Mouse (Mus musculus) urinary bladder, adult 18-20 months (tissue): ENCODE measurements at regions not wholly inside any gene's neighbourhood (a gene's known extent, or its start where the extent isn't known, plus 50 kb on each side); places are given as distances from the start of the nearest gene placed in this dataset.

Source experiments
- DNase-seq, 2 experiments: peaks; one replicate each; pipeline ENCODE4 v3.0.0; 2022; ENCODE audit warnings: low spot score in 2 of 2, mixed read lengths in 2 of 2

DNA sequence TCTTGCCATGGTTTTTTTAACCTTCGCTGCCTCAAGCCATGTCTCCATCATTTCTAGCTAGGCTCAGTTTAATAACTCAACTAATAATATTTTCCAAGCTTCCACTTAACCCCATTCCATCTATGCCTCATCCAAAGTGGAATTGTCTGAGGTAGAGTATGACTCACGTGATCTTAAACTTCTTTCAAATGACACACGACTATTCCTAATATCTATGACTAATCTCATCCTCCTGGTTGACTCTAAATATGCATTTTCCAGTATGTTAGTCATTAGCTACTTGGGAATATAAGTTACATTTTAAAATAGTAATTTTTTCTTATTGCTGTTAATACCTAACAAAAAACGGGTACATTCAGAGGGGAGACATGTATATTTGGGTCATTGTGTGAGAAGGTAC, 524.8 kb upstream of the Pappa start:
- no peak for DNase-seq

DNA sequence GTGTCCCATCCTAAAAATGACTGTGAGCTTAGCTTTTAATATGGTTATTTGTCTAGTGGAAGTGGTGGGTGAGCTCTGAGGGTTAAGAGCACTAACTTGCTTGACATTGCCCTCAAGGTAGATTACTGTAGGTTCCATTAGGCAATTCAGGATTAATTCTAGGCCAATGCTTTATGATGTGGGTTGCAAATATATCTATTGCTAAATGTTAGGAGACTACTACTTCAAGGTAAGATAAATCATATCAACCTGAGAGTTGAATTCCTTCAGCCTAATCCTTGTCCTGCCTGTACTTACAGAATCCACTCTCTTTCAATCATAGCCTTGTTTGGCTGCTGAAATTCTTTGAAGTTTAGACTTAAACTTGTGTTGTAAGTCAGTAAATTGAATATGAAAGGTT, 501.2 kb upstream of the Pappa start:
- no peak for DNase-seq

DNA sequence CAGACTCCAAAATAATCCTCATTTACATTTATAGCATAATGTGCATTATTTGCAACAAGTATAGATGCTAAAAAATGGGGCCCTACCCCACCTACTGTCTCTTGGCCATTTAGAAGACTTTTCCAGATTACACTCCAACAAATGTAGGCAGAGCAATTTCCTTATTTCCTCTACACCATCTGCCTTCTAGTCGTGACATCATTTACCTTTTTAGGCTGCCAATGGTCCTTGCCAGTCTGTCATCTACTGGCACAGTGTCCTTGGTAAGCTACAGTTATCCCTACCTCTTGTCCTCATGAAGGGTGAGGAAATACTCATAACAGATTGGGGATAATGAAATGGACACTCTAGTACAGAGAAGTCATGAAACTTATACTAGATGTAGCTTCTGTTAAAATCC, 491.8 kb upstream of the Pappa start:
- DNase-seq, result no peak

DNA sequence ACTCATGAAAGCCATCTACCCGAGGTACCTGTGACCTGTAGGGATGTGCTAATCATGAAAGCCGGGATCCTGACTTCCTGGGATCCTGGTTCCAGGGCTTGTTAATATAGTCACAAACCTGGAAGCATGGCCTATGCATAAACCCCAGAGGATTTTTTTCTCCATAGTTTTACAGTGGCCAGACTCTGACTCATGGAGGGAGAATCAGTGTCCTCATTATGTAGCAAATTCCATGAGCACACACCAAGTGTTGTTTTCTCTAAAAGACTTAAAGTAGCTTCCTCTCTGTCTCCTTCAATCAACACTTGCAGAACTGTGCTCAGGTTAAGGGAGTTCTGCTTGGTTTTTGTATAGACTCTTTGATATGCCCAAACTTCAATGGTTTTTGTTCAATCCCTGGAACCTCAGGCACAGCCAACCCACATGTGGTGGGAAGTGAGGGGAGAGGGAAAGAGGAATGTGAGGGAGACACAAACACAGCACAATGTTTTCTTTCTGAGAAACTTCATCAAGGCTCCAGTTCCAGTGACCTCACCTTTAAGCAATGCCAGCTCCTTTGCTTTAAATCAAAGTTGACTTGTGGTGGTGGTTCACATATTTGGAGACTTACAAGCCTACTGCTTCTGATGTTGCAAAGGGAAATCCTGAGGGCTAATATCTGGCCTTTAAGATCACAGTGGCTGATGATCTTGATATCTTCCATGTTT, 488.6 kb upstream of the Pappa start:
- DNase-seq, result no peak

DNA sequence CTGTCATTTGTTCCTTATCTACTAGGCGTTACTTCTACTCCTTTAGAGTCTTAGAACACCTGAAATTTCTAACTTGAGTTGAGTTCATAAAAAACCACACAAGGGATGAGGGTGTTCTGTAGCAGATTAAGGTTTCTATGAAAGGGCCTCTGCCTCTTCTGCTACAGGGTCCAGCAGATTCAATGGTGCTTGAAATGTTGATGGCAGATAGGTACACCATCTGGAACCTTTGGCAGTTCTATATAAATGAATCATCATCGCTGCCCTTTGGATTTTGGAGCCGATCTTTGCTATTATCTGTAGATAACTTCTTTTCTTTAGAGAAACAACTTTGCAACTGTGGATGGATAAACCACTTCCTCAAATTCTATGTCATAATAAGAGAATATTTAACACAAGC, 483.9 kb upstream of the Pappa start:
- DNase-seq, result no peak

DNA sequence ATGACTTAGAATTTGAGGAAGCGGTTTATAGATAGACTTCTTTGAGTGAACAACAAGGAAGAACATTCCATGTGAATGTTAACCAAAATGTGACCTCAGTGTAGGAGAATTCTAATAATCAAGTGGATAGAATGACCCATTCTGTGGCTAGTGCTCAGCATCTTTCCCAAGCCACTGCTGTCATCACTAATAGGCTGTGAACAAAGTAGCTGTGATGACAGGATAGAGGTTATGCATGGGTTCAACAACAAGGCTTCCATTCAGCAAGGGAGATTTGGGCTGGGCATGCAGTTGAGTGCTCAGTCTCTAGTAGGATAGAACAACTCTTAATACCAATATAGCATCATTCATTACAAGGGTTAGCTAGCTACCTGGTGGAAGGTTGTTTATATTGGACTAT, 483.0 kb upstream of the Pappa start:
- DNase-seq, result no peak

DNA sequence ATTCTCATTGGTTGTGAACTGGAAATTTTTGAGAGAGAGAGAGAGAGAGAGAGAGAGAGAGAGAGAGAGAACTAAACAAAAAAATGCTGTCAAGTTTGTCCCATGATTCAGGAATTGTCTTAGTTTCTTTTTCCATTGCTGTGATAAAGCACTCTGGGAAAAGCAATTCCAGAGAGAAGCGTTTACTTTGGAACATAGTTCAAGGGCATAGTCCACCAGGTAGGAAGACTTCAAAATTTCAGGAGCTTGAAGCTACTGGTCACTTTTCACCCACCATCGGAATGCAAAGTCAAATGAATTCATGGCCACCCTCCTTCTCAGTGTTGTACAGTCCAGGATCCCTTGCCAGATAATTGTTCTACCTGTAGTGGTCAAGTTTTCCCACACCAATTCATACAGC, 478.8 kb upstream of the Pappa start:
- DNase-seq, result no peak

DNA sequence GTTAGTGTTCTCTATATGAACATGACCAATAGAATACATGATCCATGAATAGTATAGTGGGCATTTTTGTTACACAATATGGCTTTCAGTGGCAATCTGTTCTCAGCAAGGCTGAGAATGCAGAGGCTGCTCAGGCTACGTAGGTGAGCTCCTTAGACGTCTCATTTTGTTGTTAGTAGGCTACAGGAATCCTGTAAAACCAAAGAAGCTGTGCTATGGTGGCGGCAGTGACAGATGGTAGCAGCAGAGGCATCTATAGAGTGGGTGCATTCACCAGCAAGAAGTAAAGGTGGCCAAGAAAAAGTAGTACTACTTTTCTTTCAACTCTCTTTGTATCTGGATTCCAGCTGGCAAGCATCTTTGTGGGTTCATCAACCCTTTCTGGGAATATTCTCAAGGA, 469.8 kb upstream of the Pappa start:
- no peak for DNase-seq

DNA sequence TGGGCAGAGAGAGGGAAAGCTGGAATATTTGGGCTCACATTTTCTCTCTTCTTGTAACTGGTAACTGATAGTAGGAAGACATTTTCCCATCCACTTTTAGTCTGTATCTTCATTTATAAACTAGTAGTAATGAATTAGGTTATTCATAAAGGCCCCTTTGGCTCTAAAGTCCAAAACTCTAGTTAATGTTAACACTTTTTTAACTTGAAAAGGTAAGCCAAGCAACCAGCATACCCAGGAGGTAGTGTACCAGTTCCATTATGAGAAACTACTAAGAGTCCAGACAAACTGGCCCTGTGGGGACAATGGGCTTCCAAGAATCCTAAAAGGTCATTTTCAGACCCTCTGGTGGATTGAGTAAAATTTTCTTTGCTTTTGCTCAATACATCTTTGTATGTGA, 468.4 kb upstream of the Pappa start:
- no peak for DNase-seq

DNA sequence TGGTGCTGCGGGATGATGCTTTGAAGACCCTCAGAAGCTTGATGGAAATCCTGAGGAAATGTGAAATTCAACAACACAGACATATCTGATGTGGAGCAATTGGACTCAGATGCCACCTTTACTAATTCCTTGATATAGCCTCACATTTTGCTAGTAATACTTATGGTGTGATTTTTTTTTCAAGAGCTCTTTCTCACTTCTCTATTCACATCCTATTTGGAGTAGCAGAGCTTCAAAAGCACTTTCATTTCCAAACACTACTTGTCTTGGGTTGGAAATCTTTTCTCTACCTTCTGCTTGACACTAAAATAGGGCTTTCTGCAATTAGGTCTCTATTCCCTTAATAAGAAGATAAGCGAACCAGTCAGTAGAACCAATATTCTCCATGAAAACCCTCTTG, 460.3 kb upstream of the Pappa start:
- DNase-seq, result no peak

DNA sequence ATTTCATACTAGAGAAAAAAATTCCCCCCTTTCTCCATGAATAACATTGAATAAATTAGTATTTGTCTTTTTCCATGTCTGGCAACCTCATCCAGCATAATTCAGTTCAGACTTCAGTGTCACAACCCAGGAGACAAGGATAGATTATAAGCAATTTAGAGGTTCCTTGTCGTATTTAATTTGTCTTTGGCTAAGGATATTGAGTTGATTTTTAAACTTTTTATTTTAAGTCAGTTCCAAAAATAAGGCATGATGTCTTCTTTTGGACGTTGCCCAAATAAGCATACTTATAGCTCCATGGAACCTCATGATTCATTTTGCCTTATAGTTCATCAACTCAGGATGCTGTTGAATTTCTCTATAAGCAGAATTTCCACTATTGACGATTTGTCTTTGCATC, 456.0 kb upstream of the Pappa start:
- no peak for DNase-seq

DNA sequence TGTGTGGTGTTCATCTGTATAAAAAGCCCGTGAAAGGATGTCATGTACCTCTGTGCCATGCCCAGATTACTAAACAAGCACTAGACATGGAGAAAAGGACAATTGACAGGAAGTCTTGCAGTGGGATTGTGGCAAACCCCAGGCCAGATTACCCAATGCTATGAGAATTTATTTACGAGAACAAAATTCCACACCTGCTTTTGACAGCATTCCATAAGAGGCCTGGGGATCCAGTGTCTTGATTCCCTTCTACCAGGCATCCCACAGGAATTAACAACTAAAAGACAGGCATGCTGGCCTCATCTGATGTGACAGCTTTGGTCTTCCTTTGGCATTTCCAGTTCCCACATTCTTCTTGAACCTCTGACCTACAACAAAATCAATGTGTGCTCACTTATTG, 454.3 kb upstream of the Pappa start:
- DNase-seq, result no peak

DNA sequence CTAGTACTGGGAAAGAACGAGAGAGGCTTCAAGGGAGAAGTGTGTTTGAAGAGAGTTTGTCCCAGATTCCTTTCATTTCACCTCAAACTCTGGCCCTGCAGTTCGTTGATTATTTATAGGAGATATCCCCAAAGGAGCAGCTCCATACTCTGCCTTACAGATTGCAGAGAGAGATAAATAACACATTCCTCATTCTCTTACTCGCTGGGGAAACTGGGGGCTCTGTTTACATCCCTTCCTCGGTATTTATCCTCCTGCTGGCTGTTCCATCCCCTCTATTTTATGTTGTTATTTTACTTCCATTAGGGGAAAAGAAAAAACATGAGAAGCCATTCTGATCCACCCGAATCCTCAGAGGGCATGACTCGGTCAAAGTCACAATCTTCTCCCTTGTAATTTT, 447.5 kb upstream of the Pappa start:
- DNase-seq, result no peak

DNA sequence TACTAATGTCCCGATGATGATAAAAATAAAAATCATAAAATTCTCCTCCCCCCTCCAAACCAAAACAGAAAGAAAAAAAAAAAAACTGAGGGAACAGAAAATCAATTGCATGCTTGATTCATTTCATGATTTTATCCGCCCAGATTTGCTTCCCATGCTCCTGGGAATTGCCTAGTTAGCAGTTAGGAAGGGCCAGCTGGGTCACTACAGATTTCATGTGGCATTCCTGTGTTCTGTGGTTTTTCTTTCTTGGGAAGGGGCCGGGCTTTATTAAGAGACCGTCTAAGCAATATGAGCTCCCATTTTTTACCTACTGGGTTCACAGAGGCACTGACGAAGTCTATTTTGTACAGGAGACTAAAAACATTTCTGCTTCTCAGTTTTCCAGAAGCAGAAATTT, 447.1 kb upstream of the Pappa start:
- no peak for DNase-seq

DNA sequence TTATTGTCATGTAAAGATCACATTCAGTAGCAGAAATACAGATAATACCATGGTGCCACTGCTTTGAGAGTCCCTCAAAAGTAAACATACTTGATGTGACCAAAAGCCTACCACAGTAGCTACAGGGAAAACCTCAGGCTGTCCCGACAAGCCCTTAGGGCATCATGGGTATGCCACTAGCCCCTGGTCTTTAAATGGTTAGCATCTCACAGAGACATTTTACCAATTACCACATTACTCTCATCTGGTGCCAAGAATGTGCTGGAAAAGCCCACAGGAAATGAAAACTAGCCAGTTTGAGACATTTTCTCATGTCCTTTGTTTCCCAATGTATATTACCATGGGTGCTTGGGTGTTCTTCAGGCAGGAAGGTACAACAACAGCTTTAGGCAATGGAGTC, 439.3 kb upstream of the Pappa start:
- no peak for DNase-seq

DNA sequence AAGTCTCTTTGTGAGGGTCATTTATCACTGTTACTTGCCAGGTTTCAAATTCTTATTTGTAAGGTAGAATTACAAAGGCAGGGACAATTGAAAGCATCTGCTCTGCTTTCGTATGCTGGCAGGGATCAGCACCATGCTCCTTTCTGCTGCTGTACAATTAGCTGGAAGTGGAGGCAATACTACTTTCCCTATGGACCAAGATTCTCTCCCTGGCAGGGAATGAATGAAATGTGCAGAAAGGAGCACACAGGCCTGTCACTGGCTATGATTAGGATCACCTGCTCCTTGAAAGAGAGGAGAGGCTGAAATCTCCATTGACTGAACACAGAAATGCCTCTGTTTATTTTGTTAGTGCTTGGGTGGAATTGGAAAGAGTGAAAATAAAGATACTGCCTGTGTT, 427.8 kb upstream of the Pappa start:
- DNase-seq, result no peak

DNA sequence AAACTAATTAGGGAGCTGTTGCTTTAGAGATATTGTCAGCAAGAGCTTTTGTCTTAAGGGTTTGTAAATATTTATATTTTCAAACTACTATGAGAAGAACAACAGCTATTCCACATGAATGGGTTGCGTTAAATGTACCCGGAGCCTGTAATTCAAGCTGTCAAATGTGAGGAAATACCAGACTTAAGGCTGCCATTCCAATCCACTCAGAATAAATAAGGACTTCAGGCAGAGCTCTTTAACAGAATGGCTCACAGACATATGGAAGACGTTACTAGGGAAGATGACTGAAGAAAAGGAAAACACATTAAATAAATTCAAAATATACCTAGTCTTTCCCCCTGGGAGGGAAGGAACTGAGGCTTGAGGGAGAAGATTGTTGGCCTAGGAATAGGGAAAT, 400.7 kb upstream of the Pappa start:
- no peak for DNase-seq

DNA sequence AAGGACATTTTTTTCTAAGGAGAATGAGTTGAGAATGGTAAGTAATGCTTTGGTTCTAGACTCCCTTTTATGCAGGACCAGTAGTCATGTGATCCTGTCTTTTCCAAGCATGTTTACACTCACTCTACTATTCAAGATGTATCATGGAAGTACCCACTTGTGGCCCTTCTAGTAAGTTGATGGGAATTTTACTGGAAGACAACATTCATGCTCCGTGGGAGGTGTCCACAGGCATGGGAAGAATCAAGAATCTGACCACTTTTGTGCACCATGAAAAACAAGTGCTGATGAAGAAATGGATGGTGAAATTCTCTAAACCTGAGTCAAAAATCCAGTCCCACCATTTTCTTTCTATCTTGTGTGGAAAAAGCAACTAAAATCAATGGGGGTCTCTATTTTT, 399.1 kb upstream of the Pappa start:
- no peak for DNase-seq

DNA sequence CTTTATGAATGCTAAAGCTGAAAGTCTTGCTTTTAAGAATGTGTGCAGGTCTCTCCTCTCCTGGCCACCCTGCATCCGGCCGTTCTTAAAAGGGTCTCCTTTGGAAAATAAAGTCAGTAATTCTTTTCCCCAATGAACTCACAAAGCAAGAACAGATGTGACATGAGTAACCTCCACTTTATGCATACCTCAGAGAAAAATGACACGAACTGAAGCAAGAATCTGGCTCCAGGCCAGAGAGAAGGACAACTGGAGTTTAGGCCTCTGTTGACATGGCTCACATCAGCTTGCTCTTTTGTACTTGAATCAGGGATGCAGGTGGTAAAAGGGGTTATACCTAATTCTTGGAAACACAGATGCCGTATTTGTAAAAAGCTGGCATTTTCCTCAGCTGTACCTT, 368.0 kb upstream of the Pappa start:
- DNase-seq, result no peak

DNA sequence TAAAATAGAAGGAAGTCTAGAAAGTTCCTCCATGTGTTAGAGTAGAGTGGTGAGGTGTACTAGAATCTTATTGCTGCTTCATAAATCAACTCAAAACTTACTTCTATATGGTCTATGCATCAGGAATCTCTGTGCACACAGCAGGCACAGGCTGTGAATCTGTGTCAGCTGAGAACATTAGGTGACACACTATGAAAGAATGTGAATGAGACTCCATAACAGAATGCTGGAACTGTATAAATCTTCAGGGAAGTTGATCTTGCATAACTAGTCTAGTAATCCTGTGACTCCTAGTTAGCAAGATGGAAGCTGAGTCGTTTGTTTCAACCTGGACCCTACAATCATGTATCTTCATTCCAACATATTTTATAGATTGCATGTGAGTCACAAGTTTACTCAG, 355.4 kb upstream of the Pappa start:
- DNase-seq, result no peak

DNA sequence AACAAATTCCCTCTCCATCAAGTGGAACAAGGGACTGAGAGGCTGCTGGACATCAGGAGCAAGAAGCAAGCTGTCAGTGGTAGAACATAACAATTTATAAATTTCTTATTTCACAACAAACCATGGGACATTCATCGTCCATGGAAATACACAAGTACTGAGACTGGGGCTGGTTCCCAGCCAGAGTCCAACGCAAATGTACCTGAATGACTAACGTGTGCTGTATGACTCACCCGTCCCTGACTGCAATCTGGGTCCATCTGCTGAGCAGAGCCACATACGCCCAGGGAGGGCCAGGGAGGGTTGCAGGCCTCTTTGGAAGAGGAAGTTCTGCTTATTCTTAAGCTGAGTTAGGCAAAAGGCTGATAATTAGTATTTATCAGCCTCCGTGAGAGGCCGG, 320.1 kb upstream of the Pappa start:
- peak; percentile 18 to 54 for DNase-seq

DNA sequence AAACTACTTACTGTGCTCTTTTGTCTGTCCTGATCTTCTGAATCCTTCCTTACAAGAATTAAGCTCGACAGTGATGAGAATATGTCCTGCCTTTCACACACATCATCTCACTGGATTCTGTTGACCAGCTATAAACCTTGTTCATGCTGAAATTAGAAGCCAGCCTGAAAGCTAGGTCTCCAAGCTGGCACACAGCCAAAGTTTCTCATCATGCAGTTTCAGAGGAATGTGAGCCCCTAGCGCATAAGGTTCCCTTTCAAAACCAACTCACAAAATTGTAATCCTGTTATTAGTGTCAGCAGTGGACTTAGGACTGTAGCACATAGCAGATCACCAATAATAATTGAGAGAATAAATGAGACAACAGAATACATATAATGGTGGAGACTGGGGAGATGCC, 319.0 kb upstream of the Pappa start:
- no peak for DNase-seq

DNA sequence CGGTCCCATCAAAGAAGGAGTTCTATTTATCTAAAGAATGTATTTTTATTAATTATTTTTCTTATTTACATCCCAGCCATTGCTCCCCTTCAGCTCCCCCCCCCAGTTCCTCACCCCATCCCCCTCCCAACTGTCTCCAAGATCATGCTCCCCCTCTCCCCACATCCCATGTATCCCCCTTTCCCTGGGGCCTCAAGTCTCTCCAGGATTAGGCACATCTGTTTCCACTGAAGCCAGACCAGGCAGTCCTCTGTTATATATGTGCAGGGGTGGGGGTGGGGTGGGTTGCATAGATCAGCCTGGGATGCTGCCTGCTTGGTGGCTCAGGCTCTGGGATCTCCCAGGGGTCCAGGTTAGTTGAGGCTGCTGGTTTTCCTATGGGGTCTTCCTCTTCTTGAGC, 316.8 kb upstream of the Pappa start:
- no peak for DNase-seq

DNA sequence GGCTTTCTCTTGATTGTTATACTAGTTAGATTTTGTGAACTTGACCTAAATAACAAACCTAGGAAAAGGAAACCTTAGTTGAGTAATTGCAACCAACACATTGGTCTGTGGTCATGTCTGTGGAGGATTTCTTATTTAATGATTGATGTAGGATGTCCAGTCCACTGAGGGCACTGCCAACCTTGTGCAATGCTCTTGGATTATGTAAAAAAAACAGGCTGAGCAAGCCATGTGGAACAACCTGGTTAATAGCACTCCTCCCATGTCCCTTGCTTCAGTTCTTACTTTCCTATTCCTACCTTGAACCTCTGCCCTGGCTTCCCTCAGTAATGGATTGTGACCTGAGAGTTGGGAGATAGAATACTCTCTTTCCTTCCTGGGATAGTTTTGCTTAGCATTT, 312.0 kb upstream of the Pappa start:
- no peak for DNase-seq

DNA sequence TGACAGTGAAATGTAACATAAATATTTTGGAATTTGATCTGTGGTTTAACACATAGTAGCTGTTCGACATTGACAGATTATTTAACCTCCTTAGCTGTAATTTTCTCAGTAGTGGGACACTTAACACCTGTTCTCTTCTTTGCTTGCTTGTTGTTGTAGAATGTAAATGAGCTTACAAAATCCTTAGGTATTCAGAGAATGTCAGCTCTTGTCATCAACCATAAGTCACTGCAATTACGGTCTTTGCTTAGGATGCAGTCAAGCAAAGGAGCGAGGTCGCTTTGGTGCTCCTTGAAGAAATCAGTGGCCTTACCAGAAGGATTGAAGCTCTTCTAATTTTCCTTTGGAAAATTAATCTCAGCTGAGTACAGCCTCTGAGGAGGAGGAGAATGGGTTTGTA, 311.2 kb upstream of the Pappa start:
- DNase-seq, result no peak
